Mouse (Mus musculus): ENCODE results near the gene Bend3. TPM values are rescaled to one million over a fixed set of nuclear protein-coding genes. Genes with fewer than 3 reads are reported as not detected.

Bend3 gene
- polyA plus RNA-seq, 1 experiment from 2014 or later, result 4.4 TPM

- Histone ChIP-seq H3K36me3 (peaks cover 16% of the 10 kb centered on the region), H3K27me3 (no peaks in the 10 kb centered on the region), H3K4me3 (replicated peaks) (no peak overlapping the region), H3K4me2 (replicated peaks) (no peak overlapping the region), H3K4me1 (peaks cover 11% of the 10 kb centered on the region), H3K27ac (replicated peaks) (no peak overlapping the region), H3K9me3 (replicated peaks) (no peaks in the 10 kb centered on the region), H3K9ac (no peak overlapping the region)
- 92% methylated on average over 7 of the region's 7 CpGs for WGBS
- no peak for ATAC-seq (ENCODE audit: insufficient number of reproducible peaks, low FRiP score, low TSS enrichment, low read depth)
Observed at GRCm38 (mm10) chr10:43537652-43538051, 59.0 kb downstream of the Bend3 start.

- no peak for ATAC-seq (ENCODE audit: insufficient number of reproducible peaks, low FRiP score, low TSS enrichment, low read depth)
Observed at GRCm38 (mm10) chr10:43538831-43539230, 60.2 kb downstream of the Bend3 start.

GRCm38 (mm10) chr10:43539746-43540310 lies 61.2 kb downstream of the Bend3 start:
- 10% methylated on average over 12 of the region's 12 CpGs for WGBS
- H3K27ac ChIP-seq (replicated peaks), result peak overlapping the region; percentile 80; the same call in 1 of the 2 replicates
- ATAC-seq (ENCODE audit: insufficient number of reproducible peaks, low FRiP score, low TSS enrichment, low read depth), result no peak
- H3K9me3 ChIP-seq (replicated peaks), result no peaks in the 10 kb centered on the region
- peaks cover 7% of the 10 kb centered on the region; the same call in 1 of the 2 replicates for H3K36me3 ChIP-seq
- H3K4me1 ChIP-seq, result peaks cover 11% of the 10 kb centered on the region
- H3K9ac ChIP-seq, result peak overlapping the region; percentile 83
- peak overlapping the region; percentile 93 for H3K4me3 ChIP-seq (replicated peaks)
- peak overlapping the region; percentile 56 for H3K4me2 ChIP-seq (replicated peaks)
- no peaks in the 10 kb centered on the region for H3K27me3 ChIP-seq

More at GRCm38 (mm10) chr10:43538831-43539230, 60.2 kb downstream of the Bend3 start:
- Histone ChIP-seq H3K36me3 (peaks cover 10% of the 10 kb centered on the region; the same call in 1 of the 2 replicates), H3K4me1 (peaks cover 11% of the 10 kb centered on the region), H3K4me3 (replicated peaks) (no peak overlapping the region), H3K9ac (no peak overlapping the region), H3K4me2 (replicated peaks) (no peak overlapping the region), H3K9me3 (replicated peaks) (no peaks in the 10 kb centered on the region), H3K27me3 (no peaks in the 10 kb centered on the region), H3K27ac (replicated peaks) (no peak overlapping the region)
- 86% methylated on average over 5 of the region's 5 CpGs for WGBS

- ATAC-seq (ENCODE audit: insufficient number of reproducible peaks, low FRiP score, low TSS enrichment, low read depth), result peak; percentile 98
- Histone ChIP-seq H3K4me3 (replicated peaks) (peak within 1 kb of the TSS; percentile 93), H3K27me3 (no peaks in the 10 kb centered on the region), H3K9me3 (replicated peaks) (no peaks in the 10 kb centered on the region), H3K4me1 (peaks cover 11% of the 10 kb centered on the region), H3K36me3 (no peaks in the 10 kb centered on the region; the same call in 1 of the 2 replicates), H3K4me2 (replicated peaks) (peak within 1 kb of the TSS; percentile 56), H3K9ac (peak within 1 kb of the TSS; percentile 83), H3K27ac (replicated peaks) (peak within 1 kb of the TSS; percentile 80)
- WGBS, result under 1% methylated on average over 55 of the region's 56 CpGs
Observed at GRCm38 (mm10) chr10:43540442-43541152, 62.0 kb downstream of the Bend3 start, which contains the start of gene 1700021F05Rik. 1700021F05Rik (minus strand) TSS chr10:43540994.

GRCm38 (mm10) chr10:43541153-43541544 lies 62.5 kb downstream of the Bend3 start:
- Histone ChIP-seq H3K27ac (replicated peaks) (no peak overlapping the region), H3K27me3 (no peaks in the 10 kb centered on the region), H3K9me3 (replicated peaks) (no peaks in the 10 kb centered on the region), H3K36me3 (no peaks in the 10 kb centered on the region), H3K4me2 (replicated peaks) (peak overlapping the region; percentile 56), H3K9ac (no peak overlapping the region), H3K4me1 (peaks cover 11% of the 10 kb centered on the region), H3K4me3 (replicated peaks) (peak overlapping the region; percentile 93)
- ATAC-seq (ENCODE audit: insufficient number of reproducible peaks, low FRiP score, low TSS enrichment, low read depth), result no peak
- 47% methylated on average over 7 of the region's 8 CpGs for WGBS

- no peak for ATAC-seq (ENCODE audit: insufficient number of reproducible peaks, low FRiP score, low TSS enrichment, low read depth)
- Histone ChIP-seq H3K27ac (replicated peaks) (no peak overlapping the region), H3K36me3 (no peaks in the 10 kb centered on the region), H3K4me2 (replicated peaks) (no peak overlapping the region), H3K9ac (no peak overlapping the region), H3K4me3 (replicated peaks) (no peak overlapping the region), H3K4me1 (no peaks in the 10 kb centered on the region), H3K9me3 (replicated peaks) (no peaks in the 10 kb centered on the region), H3K27me3 (no peaks in the 10 kb centered on the region)
- 64% methylated on average over 5 of the region's 5 CpGs for WGBS
Observed at GRCm38 (mm10) chr10:43549411-43549810, 70.8 kb downstream of the Bend3 start.

GRCm38 (mm10) chr10:43550923-43551322 lies 72.3 kb downstream of the Bend3 start:
- Histone ChIP-seq H3K27ac (replicated peaks) (no peak overlapping the region), H3K4me2 (replicated peaks) (no peak overlapping the region), H3K9me3 (replicated peaks) (no peaks in the 10 kb centered on the region), H3K4me1 (no peaks in the 10 kb centered on the region), H3K27me3 (no peaks in the 10 kb centered on the region), H3K36me3 (no peaks in the 10 kb centered on the region), H3K4me3 (replicated peaks) (no peak overlapping the region), H3K9ac (no peak overlapping the region)
- no peak for ATAC-seq (ENCODE audit: insufficient number of reproducible peaks, low FRiP score, low TSS enrichment, low read depth)
- WGBS, result 24% methylated on average over 3 of the region's 3 CpGs

- Histone ChIP-seq H3K4me3 (replicated peaks) (no peak overlapping the region), H3K4me2 (replicated peaks) (no peak overlapping the region), H3K27me3 (no peaks in the 10 kb centered on the region), H3K9me3 (replicated peaks) (no peaks in the 10 kb centered on the region), H3K4me1 (no peaks in the 10 kb centered on the region), H3K9ac (no peak overlapping the region), H3K36me3 (no peaks in the 10 kb centered on the region), H3K27ac (replicated peaks) (no peak overlapping the region)
- ATAC-seq (ENCODE audit: insufficient number of reproducible peaks, low FRiP score, low TSS enrichment, low read depth), result no peak
- WGBS, result 24% methylated on average over 3 of the region's 3 CpGs
Observed at GRCm38 (mm10) chr10:43551388-43551787, 72.8 kb downstream of the Bend3 start.

- H3K27me3 ChIP-seq, result no peaks in the 10 kb centered on the region
- H3K4me3 ChIP-seq (replicated peaks), result no peak overlapping the region
- H3K4me2 ChIP-seq (replicated peaks), result no peak overlapping the region
- WGBS, result 87% methylated on average over 5 of the region's 5 CpGs
- no peak overlapping the region for H3K9ac ChIP-seq
- no peak overlapping the region for H3K27ac ChIP-seq (replicated peaks)
- no peak for ATAC-seq (ENCODE audit: insufficient number of reproducible peaks, low FRiP score, low TSS enrichment, low read depth)
- no peaks in the 10 kb centered on the region for H3K9me3 ChIP-seq (replicated peaks)
- H3K36me3 ChIP-seq, result no peaks in the 10 kb centered on the region
- H3K4me1 ChIP-seq, result no peaks in the 10 kb centered on the region
Observed at GRCm38 (mm10) chr10:43557630-43558165, 79.1 kb downstream of the Bend3 start.

- no peaks in the 10 kb centered on the region for H3K9me3 ChIP-seq (replicated peaks)
- no peak overlapping the region for H3K4me2 ChIP-seq (replicated peaks)
- H3K4me1 ChIP-seq, result no peaks in the 10 kb centered on the region
- H3K27ac ChIP-seq (replicated peaks), result no peak overlapping the region
- H3K27me3 ChIP-seq, result no peaks in the 10 kb centered on the region
- H3K4me3 ChIP-seq (replicated peaks), result no peak overlapping the region
- H3K36me3 ChIP-seq, result no peaks in the 10 kb centered on the region
- 77% methylated on average over 11 of the region's 11 CpGs for WGBS
- H3K9ac ChIP-seq, result no peak overlapping the region
- no peak for ATAC-seq (ENCODE audit: insufficient number of reproducible peaks, low FRiP score, low TSS enrichment, low read depth)
Observed at GRCm38 (mm10) chr10:43559313-43559712, 80.7 kb downstream of the Bend3 start.

- H3K4me1 ChIP-seq, result no peaks in the 10 kb centered on the region
- H3K4me2 ChIP-seq (replicated peaks), result no peak overlapping the region
- 42% methylated on average over 2 of the region's 2 CpGs for WGBS
- no peak overlapping the region for H3K27ac ChIP-seq (replicated peaks)
- no peaks in the 10 kb centered on the region for H3K9me3 ChIP-seq (replicated peaks)
- H3K9ac ChIP-seq, result no peak overlapping the region
- H3K27me3 ChIP-seq, result no peaks in the 10 kb centered on the region
- no peak for ATAC-seq (ENCODE audit: insufficient number of reproducible peaks, low FRiP score, low TSS enrichment, low read depth)
- H3K36me3 ChIP-seq, result no peaks in the 10 kb centered on the region
- H3K4me3 ChIP-seq (replicated peaks), result no peak overlapping the region
Observed at GRCm38 (mm10) chr10:43560765-43561164, 82.1 kb downstream of the Bend3 start.
